Mouse (Mus musculus): ENCODE measurements around the gene L1td1.
"Not testable (repeated sequence)": the region's sequence is repeated elsewhere in the genome, so short reads cannot be mapped to it uniquely, and the experiment has no call there.

L1td1 gene

DNA sequence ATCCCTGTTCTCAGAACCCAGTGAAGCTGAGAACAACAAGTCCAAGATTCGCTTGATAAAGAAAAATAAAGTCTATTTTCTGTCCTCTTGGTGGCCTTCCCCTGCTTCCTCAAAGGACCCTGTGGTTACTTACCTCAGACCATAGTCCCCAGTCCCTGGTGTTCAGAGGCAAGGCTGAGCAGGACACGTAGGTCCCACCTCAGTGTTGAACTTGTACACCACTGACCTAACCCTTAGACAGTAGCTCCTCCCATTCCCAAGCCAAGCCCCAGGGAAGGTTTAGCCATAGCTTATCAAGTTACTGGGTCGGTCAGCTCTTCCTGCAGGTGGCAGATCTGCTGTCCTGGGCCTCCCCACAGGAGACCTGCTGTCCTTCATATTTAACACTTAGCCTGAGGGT, 27.6 kb upstream of the L1td1 start:
- Histone ChIP-seq H3K36me3 (ENCODE audit: insufficient read depth, low read length) (no peaks in the 10 kb centered on the region), H3K4me3 (replicated peaks; ENCODE audit: low read length) (no peak overlapping the region), H3K4me1 (replicated peaks; ENCODE audit: low read depth, low read length) (peaks cover 18% of the 10 kb centered on the region), H3K9me3 (ENCODE audit: low read length) (no peaks in the 10 kb centered on the region), H3K27me3 (ENCODE audit: insufficient read depth, low read length) (peaks cover 2% of the 10 kb centered on the region; the same call in 1 of the 2 replicates)
- TF ChIP-seq CTCF (conservative IDR thresholded peaks at IDR 0.05; ENCODE audit: low read length) (no peak), POU5F1 (IDR thresholded peaks at IDR 0.05; ENCODE audit: borderline replicate concordance, low read length) (no peak), NANOG (IDR thresholded peaks at IDR 0.05; ENCODE audit: borderline replicate concordance, low read length) (no peak)

DNA sequence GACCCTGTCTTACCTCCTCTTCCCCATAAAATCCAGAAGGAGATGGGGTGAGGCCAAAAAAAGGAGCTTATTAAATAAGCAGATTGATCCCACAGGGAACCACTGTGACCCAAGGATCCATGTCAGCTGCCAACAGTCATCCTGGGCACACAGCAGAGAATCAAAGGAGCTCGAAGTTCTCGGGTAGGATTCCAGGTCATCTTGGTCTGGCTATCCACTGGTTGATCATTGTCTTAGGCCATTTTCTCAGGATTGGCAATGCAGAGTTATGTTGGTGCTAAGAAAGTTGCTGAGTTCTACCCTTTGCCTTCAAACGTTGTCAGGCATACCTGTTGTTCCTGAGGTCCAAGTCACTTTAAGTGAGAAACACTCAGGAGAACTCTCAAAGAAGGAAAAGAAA, 26.4 kb upstream of the L1td1 start:
- peaks cover 2% of the 10 kb centered on the region; the same call in 1 of the 2 replicates for H3K27me3 ChIP-seq (ENCODE audit: insufficient read depth, low read length)
- H3K9me3 ChIP-seq (ENCODE audit: low read length), result no peaks in the 10 kb centered on the region
- H3K4me3 ChIP-seq (replicated peaks; ENCODE audit: low read length), result no peak overlapping the region
- TF ChIP-seq NANOG (IDR thresholded peaks at IDR 0.05; ENCODE audit: borderline replicate concordance, low read length) (no peak), POU5F1 (IDR thresholded peaks at IDR 0.05; ENCODE audit: borderline replicate concordance, low read length) (no peak), CTCF (conservative IDR thresholded peaks at IDR 0.05; ENCODE audit: low read length) (no peak)
- H3K4me1 ChIP-seq (replicated peaks; ENCODE audit: low read depth, low read length), result peaks cover 18% of the 10 kb centered on the region
- no peaks in the 10 kb centered on the region for H3K36me3 ChIP-seq (ENCODE audit: insufficient read depth, low read length)

DNA sequence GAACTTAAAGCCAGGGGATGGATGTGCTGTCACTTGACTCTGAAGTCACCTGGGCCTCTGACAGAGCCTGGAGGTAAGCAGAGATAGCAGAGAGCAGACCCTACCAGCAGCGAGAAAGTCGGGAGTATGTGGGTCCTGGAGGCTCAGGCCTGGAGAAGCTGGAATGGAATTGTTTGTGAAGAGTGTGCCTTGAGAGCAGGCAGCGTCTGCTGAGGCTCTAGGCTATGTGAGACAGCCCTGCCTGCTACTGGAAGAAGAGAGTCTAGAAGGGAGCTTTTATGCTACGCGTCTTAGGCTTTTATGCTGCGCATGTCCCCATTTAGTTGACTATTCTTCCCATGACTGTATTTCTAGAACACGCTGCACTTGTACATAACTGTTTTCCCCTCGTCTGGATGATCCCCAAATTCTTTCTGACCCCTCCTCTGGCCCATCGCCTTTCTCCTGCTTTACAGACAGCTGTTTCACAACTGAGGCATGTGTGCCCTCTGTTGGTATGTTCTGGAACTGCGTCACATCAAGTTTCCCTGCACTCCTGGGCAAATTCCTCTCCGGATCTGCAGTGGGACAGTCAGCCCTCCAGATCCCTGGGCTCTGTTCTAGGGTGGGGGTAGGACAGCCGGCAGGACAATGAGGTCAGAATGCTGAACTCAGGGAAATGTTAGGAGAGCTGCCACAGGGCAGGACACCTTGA, 24.2 kb upstream of the L1td1 start:
- TF ChIP-seq POU5F1 (IDR thresholded peaks at IDR 0.05; ENCODE audit: borderline replicate concordance, low read length), result no peak
- TF ChIP-seq CTCF (conservative IDR thresholded peaks at IDR 0.05; ENCODE audit: low read length), result peak; percentile 87
- Histone ChIP-seq H3K36me3 (ENCODE audit: insufficient read depth, low read length) (no peaks in the 10 kb centered on the region), H3K27me3 (ENCODE audit: insufficient read depth, low read length) (peaks cover 2% of the 10 kb centered on the region; the same call in 1 of the 2 replicates), H3K9me3 (ENCODE audit: low read length) (no peaks in the 10 kb centered on the region), H3K4me3 (replicated peaks; ENCODE audit: low read length) (peak overlapping the region; percentile 35; the same call in 1 of the 2 replicates), H3K4me1 (replicated peaks; ENCODE audit: low read depth, low read length) (peaks cover 18% of the 10 kb centered on the region)

DNA sequence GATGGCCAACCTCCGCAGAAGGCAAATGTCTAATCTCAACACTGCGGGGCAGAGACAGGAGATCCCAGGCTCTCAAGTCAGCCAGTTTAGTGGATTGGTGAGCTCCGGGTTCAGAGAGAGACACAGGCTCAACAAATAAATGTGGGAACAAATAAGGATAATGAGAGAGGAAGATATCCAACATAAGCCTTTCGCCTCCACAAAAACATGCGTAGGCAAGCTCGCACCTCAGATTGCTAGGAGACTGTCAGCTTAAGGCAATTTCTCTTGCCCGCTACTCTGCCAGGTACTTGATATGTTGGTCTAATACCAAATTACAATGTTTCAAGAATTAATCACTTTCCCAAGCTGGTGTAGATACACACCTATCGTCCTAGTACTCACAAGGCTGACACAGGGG, 15.6 kb upstream of the L1td1 start:
- Histone ChIP-seq H3K9me3 (ENCODE audit: low read length) (no peaks in the 10 kb centered on the region), H3K27me3 (ENCODE audit: insufficient read depth, low read length) (no peaks in the 10 kb centered on the region)
- no peak for TF ChIP-seq NANOG (IDR thresholded peaks at IDR 0.05; ENCODE audit: borderline replicate concordance, low read length)
- no peak for TF ChIP-seq CTCF (conservative IDR thresholded peaks at IDR 0.05; ENCODE audit: low read length)
- TF ChIP-seq POU5F1 (IDR thresholded peaks at IDR 0.05; ENCODE audit: borderline replicate concordance, low read length), result no peak

DNA sequence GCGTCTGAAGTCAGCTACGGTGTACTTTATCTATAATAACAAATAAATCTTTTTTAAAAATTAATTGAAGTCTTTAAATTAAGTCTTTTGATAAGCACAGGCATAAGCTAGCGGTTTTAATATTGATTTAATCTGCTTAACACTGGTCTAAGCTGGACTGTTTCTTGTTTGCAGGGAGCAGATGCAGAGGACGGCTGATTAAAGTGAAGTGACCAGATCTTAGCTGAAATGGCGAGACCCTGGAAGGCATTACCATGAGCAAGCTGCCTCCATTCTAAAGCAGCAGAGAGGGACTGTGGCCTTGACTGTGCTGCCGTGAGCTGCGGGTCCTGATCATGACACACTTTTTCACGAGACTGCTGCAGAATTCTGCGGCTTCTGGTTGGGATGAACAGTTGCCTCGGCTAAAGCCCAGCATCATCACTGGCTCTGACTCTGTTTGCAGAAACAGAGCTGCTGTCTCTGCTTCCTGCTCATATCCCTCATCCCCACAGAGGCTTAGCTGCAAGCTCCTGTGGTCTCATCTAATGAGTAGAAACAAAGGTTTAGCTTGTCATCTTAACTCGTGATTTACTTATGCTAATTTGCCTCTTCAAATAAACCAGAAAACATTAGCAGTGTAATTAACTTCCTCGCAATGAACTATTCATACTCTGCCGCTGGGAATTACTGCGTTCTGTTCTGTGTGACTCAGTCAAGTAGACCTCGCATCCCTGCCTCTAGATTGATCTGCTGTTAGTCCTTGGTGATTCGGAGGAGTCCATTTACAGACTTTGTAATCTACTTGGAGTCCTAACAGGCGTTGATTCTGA, 8.6 kb upstream of the L1td1 start:
- 0 out of 2 replicates have a peak, but pooled peaks cover 7% of the 10 kb centered on the region for H3K27me3 ChIP-seq (ENCODE audit: insufficient read depth, low read length)
- no peaks in the 10 kb centered on the region for H3K36me3 ChIP-seq (ENCODE audit: insufficient read depth, low read length)
- H3K9me3 ChIP-seq (ENCODE audit: low read length), result no peaks in the 10 kb centered on the region
- no peak for TF ChIP-seq POU5F1 (IDR thresholded peaks at IDR 0.05; ENCODE audit: borderline replicate concordance, low read length)
- TF ChIP-seq CTCF (conservative IDR thresholded peaks at IDR 0.05; ENCODE audit: low read length), result no peak
- TF ChIP-seq NANOG (IDR thresholded peaks at IDR 0.05; ENCODE audit: borderline replicate concordance, low read length), result no peak
- peaks cover 15% of the 10 kb centered on the region for H3K4me1 ChIP-seq (replicated peaks; ENCODE audit: low read depth, low read length)
- no peak overlapping the region for H3K4me3 ChIP-seq (replicated peaks; ENCODE audit: low read length)

More for the DNA sequence above, 15.6 kb upstream of the L1td1 start:
- Histone ChIP-seq H3K4me1 (replicated peaks; ENCODE audit: low read depth, low read length) (no peaks in the 10 kb centered on the region), H3K4me3 (replicated peaks; ENCODE audit: low read length) (no peak overlapping the region), H3K36me3 (ENCODE audit: insufficient read depth, low read length) (no peaks in the 10 kb centered on the region)

DNA sequence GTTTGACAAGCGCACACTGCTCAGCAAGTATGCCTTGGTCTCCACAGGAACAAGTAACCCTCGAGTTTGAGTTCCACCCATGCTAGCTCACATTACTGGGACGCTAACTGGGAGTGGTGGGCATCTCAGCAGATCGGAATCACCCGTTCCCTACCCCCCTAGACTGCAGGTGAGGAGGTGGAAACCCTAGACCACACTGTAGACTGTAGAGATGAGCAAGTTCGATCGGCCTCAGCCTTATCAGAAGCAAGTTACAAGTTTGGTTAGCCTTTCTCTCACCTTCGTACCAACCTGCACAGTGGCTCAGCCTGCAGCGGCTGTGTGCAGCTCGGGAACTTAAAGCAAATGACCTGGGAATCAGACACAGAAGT, 8.0 kb upstream of the L1td1 start:
- TF ChIP-seq NANOG (IDR thresholded peaks at IDR 0.05; ENCODE audit: borderline replicate concordance, low read length) (no peak), CTCF (conservative IDR thresholded peaks at IDR 0.05; ENCODE audit: low read length) (no peak)
- Histone ChIP-seq H3K27me3 (ENCODE audit: insufficient read depth, low read length) (0 out of 2 replicates have a peak, but pooled peaks cover 7% of the 10 kb centered on the region), H3K36me3 (ENCODE audit: insufficient read depth, low read length) (no peaks in the 10 kb centered on the region), H3K4me1 (replicated peaks; ENCODE audit: low read depth, low read length) (peaks cover 18% of the 10 kb centered on the region), H3K4me3 (replicated peaks; ENCODE audit: low read length) (no peak overlapping the region), H3K9me3 (ENCODE audit: low read length) (no peaks in the 10 kb centered on the region)

DNA sequence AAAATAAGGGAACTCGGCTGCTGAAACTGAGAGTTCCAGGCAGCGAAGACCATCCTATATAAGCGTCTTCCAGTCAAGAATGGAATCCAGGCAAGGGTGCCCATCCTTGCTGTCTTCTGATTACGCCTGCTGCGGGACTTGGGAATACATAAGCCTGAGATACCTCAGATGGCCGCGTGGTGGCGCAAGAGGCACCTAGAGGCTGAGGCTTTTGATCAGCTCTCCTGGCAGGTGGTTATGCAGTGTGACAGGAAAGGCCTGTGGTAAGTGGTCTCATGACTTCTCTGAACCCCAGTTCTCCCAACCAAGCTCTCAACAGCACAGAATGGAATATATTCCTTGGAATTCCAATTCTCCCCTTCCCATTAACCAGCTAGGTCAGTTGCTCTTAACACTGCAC, 4.1 kb upstream of the L1td1 start:
- Histone ChIP-seq H3K4me1 (replicated peaks; ENCODE audit: low read depth, low read length) (peaks cover 31% of the 10 kb centered on the region), H3K4me3 (replicated peaks; ENCODE audit: low read length) (no peak overlapping the region), H3K36me3 (ENCODE audit: insufficient read depth, low read length) (no peaks in the 10 kb centered on the region), H3K27me3 (ENCODE audit: insufficient read depth, low read length) (0 out of 2 replicates have a peak, but pooled peaks cover 7% of the 10 kb centered on the region), H3K9me3 (ENCODE audit: low read length) (no peaks in the 10 kb centered on the region)
- TF ChIP-seq NANOG (IDR thresholded peaks at IDR 0.05; ENCODE audit: borderline replicate concordance, low read length), result no peak
- TF ChIP-seq CTCF (conservative IDR thresholded peaks at IDR 0.05; ENCODE audit: low read length), result peak; percentile 92

DNA sequence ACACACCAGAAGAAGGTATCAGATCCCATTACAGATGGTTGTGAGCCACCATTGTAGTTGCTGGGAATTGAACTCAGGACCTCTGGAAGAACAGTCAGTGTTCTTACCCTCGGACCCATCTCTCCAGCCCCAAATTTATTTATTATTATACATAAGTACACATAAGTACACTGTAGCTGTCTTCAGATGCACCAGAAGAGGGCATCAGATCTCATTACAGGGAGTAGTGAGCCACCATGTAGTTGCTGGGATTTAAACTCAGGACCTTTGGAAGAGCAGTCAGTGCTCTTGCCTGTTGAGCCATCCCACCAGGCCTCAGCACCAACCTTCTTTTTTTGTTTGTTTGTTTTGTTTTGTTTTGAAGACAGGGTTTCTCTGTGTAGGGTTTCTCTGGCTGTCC, 1.9 kb upstream of the L1td1 start:
- not testable (repeated sequence) for H3K4me3 ChIP-seq (replicated peaks; ENCODE audit: low read length); H3K27me3 ChIP-seq (ENCODE audit: insufficient read depth, low read length); H3K9me3 ChIP-seq (ENCODE audit: low read length)
- Histone ChIP-seq H3K36me3 (ENCODE audit: insufficient read depth, low read length) (peaks cover 11% of the 10 kb centered on the region), H3K4me1 (replicated peaks; ENCODE audit: low read depth, low read length) (peaks cover 26% of the 10 kb centered on the region)
- 0 out of 2 replicates have a peak, but pooled peaks have one; percentile 2 for TF ChIP-seq CTCF (conservative IDR thresholded peaks at IDR 0.05; ENCODE audit: low read length)
